Mouse (Mus musculus) CH12.LX (cell line): Measurements from ENCODE around the gene Rab44. TPM values are rescaled to one million over a fixed set of nuclear protein-coding genes. Genes with fewer than 3 reads are reported as not detected.

Experiments used
- DNase-seq: peaks from one replicate; pipeline ENCODE4 v3.0.0-alpha.2; 2013; ENCODE audit errors: extremely low read depth
- H3K27ac ChIP-seq: 2 replicates; pipeline ENCODE4 v1.5.1; 2012; ENCODE audit warnings: low read depth, mild to moderate bottlenecking, control low read depth, moderate library complexity; ENCODE audit not compliant: insufficient read depth
- H3K27me3 ChIP-seq: replicated peaks from 2 replicates; pipeline ENCODE3; 2012; ENCODE audit warnings: inconsistent platforms
- H3K36me3 ChIP-seq, 2 experiments: replicated peaks in 1 of 2; 2 replicates each; pipeline versions ENCODE3 to v1.6.1; 2012; ENCODE audit warnings: inconsistent platforms in 1 of 2, low read length in 1 of 2, mild to moderate bottlenecking in 1 of 2, mixed read lengths in 1 of 2, moderate library complexity in 1 of 2; ENCODE audit not compliant: control insufficient read depth in 1 of 2, insufficient read depth in 1 of 2
- H3K4me1 ChIP-seq, 2 experiments: 2 replicates each; pipeline ENCODE4 v1.6.1; 2012; ENCODE audit warnings: inconsistent platforms in 1 of 2, moderate library complexity in 1 of 2; ENCODE audit not compliant: insufficient read depth in 2 of 2, control insufficient read depth in 1 of 2
- H3K4me2 ChIP-seq: 2 replicates; pipeline ENCODE4 v1.6.1; 2012; ENCODE audit warnings: low read depth, mild to moderate bottlenecking, control low read depth; ENCODE audit not compliant: poor library complexity, insufficient read depth, severe bottlenecking
- H3K4me3 ChIP-seq, 3 experiments: fragments of 150-350 bp in 1 of 3; sonication (generic) in 1 of 3; replicated peaks in 1 of 3; 2 replicates each; pipeline versions ENCODE3 to v1.5.1; 2011 to 2012; ENCODE audit warnings: low read depth in 2 of 3, low read length in 2 of 3, mild to moderate bottlenecking in 2 of 3, moderate library complexity in 2 of 3, control low read depth in 1 of 3, improper control_type of control experiment in 1 of 3, inconsistent platforms in 1 of 3, mixed read lengths in 1 of 3; ENCODE audit not compliant: poor library complexity in 1 of 3
- H3K79me2 ChIP-seq: replicated peaks from 2 replicates; pipeline ENCODE4 v1.6.1; 2012; ENCODE audit warnings: mild to moderate bottlenecking, moderate library complexity; ENCODE audit not compliant: control insufficient read depth, poor library complexity, insufficient read depth, severe bottlenecking; ENCODE audit errors: extremely low read depth
- H3K9ac ChIP-seq: 2 replicates; pipeline ENCODE4 v1.6.1; 2012; ENCODE audit warnings: low read depth, mild to moderate bottlenecking, control low read depth, moderate library complexity; ENCODE audit not compliant: insufficient read depth
- H3K9me3 ChIP-seq: replicated peaks from 2 replicates; pipeline ENCODE3; 2012; ENCODE audit warnings: low read length, inconsistent platforms, mixed read lengths
- CHD2 ChIP-seq: IDR thresholded peaks from 2 replicates; pipeline ENCODE4 v1.6.1; 2011; ENCODE audit warnings: low read length, improper control_type of control experiment
- E2F4 ChIP-seq: IDR thresholded peaks from 2 replicates; pipeline ENCODE4 v1.6.1; 2011; ENCODE audit warnings: low read depth, low read length, improper control_type of control experiment; ENCODE audit not compliant: insufficient replicate concordance
- HCFC1 ChIP-seq: IDR thresholded peaks from 2 replicates; pipeline ENCODE4 v1.6.1; 2012; ENCODE audit warnings: low read depth, mild to moderate bottlenecking, inconsistent platforms, low read length, improper control_type of control experiment
- MAFK ChIP-seq: IDR thresholded peaks from 2 replicates; pipeline ENCODE4 v1.6.1; 2011; ENCODE audit warnings: low read length, improper control_type of control experiment; ENCODE audit not compliant: insufficient replicate concordance
- MXI1 ChIP-seq: IDR thresholded peaks from 2 replicates; pipeline ENCODE4 v1.6.1; 2011; ENCODE audit warnings: mild to moderate bottlenecking, low read depth, low read length, improper control_type of control experiment
- RAD21 ChIP-seq: IDR thresholded peaks from 2 replicates; pipeline ENCODE4 v1.6.1; 2011; ENCODE audit warnings: low read depth, mild to moderate bottlenecking, low read length, improper control_type of control experiment, moderate library complexity
- SMC3 ChIP-seq: IDR thresholded peaks from 2 replicates; pipeline ENCODE4 v1.6.1; 2011; ENCODE audit warnings: low read depth, low read length, improper control_type of control experiment
- TBP ChIP-seq: conservative IDR thresholded peaks from 2 replicates; pipeline ENCODE4 v1.6.1; 2011; ENCODE audit warnings: low read depth, low read length, improper control_type of control experiment
- USF2 ChIP-seq: conservative IDR thresholded peaks from 2 replicates; pipeline ENCODE4 v1.6.1; 2011; ENCODE audit warnings: low read depth, low read length, improper control_type of control experiment
- ZC3H11A ChIP-seq: IDR thresholded peaks from 2 replicates; pipeline ENCODE4 v1.6.1; 2012; ENCODE audit warnings: low read depth, mild to moderate bottlenecking, inconsistent platforms, low read length, improper control_type of control experiment
- ZMIZ1 ChIP-seq: IDR thresholded peaks from 2 replicates; pipeline ENCODE4 v1.6.1; 2012; ENCODE audit warnings: low read depth, mild to moderate bottlenecking, inconsistent platforms, low read length, improper control_type of control experiment
- ZNF384 ChIP-seq: IDR thresholded peaks from 2 replicates; pipeline ENCODE4 v1.6.1; 2012; ENCODE audit warnings: low read depth, low read length, improper control_type of control experiment, inconsistent platforms
- dilution Hi-C: fragments of 300-500 bp; cut with MboI; formaldehyde crosslinking; loops from 2 replicates; pipeline ENCODE4 v1.14.3; 2020; ENCODE audit warnings: low sequenced_read_pairs; ENCODE audit not compliant: extremely low pct_unique_long_range_greater_than_20kb, extremely low pct_ligation_motif_present
- in situ Hi-C: fragments of 300-500 bp; cut with MboI; formaldehyde crosslinking; loops from 3 replicates; pipeline ENCODE4 v1.14.3; 2019; ENCODE audit warnings: low sequenced_read_pairs, low pct_ligation_motif_present, low pct_unique_long_range_greater_than_20kb, mixed read lengths
- polyA plus RNA-seq: library from polyadenylated mRNA; unstranded; fragments of >175 nt; gene quantifications from 2 replicates; pipeline ENCODE4 v1.2.1, GENCODE M21; 2012; ENCODE audit warnings: low read depth; ENCODE audit not compliant: insufficient read length
- total RNA-seq, 2 experiments: library from RNA; depleted of rRNA; stranded (reverse); fragments of 300-350 nt in 1 of 2; fragments of >200 nt in 1 of 2; gene quantifications; 2 replicates each; pipeline ENCODE4 v1.2.3; 2012 to 2014

Gene Rab44
- total and polyA plus RNA-seq, 3 experiments, result 0.30 to 0.34 TPM; not detected in 1

GRCm38 (mm10) chr17:29154247-29154646 is 40.3 kb downstream of the Rab44 start:
- dilution Hi-C loops, result no loop called here

GRCm38 (mm10) chr17:29155355-29156135 is 41.6 kb downstream of the Rab44 start:
- H3K4me3 ChIP-seq, result no peak overlapping the region
- H3K4me2 ChIP-seq, result no peak overlapping the region
- TF ChIP-seq HCFC1 (no peak), SMC3 (no peak), ZNF384 (no peak)
- in situ Hi-C loops (no loop called here), dilution Hi-C loops (no loop called here)
- H3K9ac ChIP-seq, result no peak overlapping the region
- no peak for DNase-seq
- H3K9me3 ChIP-seq, result no peaks in the 10 kb centered on the region
- H3K4me1 ChIP-seq, result peaks cover 5 to 27% of the 10 kb centered on the region in 2 experiments; a peak in 3 of 4 replicates
- H3K27me3 ChIP-seq, result no peaks in the 10 kb centered on the region
- H3K27ac ChIP-seq, result no peak overlapping the region
- no peaks in the 10 kb centered on the region for H3K36me3 ChIP-seq
- H3K79me2 ChIP-seq, result no peaks in the 10 kb centered on the region

More at GRCm38 (mm10) chr17:29154247-29154646, 40.3 kb downstream of the Rab44 start:
- Histone ChIP-seq H3K9me3 (no peaks in the 10 kb centered on the region), H3K79me2 (no peaks in the 10 kb centered on the region), H3K36me3 (no peaks in the 10 kb centered on the region), H3K27me3 (no peaks in the 10 kb centered on the region), H3K27ac (no peak overlapping the region), H3K9ac (no peak overlapping the region), H3K4me2 (no peak overlapping the region), H3K4me1 (peaks cover 2 to 18% of the 10 kb centered on the region in 2 experiments; a peak in 3 of 4 replicates), H3K4me3 (no peak overlapping the region)
- TF ChIP-seq ZC3H11A, result no peak
- TF ChIP-seq E2F4, result no peak
- no peak for TF ChIP-seq USF2
- TF ChIP-seq ZMIZ1, result no peak
- no peak for TF ChIP-seq RAD21
- TF ChIP-seq MXI1, result no peak
- no peak for TF ChIP-seq TBP
- no peak for TF ChIP-seq CHD2
- no peak for TF ChIP-seq MAFK
- DNase-seq, result no peak
- in situ Hi-C loops, result no loop called here

GRCm38 (mm10) chr17:29156396-29156795 is 42.5 kb downstream of the Rab44 start:
- no peak for TF ChIP-seq CHD2
- H3K4me3 ChIP-seq, result no peak overlapping the region
- DNase-seq, result no peak
- no peak overlapping the region for H3K4me2 ChIP-seq
- no peak overlapping the region for H3K9ac ChIP-seq
- H3K36me3 ChIP-seq, result no peaks in the 10 kb centered on the region
- no peaks in the 10 kb centered on the region for H3K27me3 ChIP-seq
- no peaks in the 10 kb centered on the region for H3K79me2 ChIP-seq
- peaks cover 5% of the 10 kb centered on the region for H3K9me3 ChIP-seq
- H3K4me1 ChIP-seq, result peaks cover 5 to 27% of the 10 kb centered on the region in 2 experiments; a peak in 3 of 4 replicates
- in situ Hi-C loops, result no loop called here
- H3K27ac ChIP-seq, result no peak overlapping the region
- dilution Hi-C loops, result no loop called here
